Mouse (Mus musculus) kidney, postnatal 4 days (tissue): ENCODE measurements around the gene Gstm1.

ENCODE experiments used
- DNase-seq, 2 experiments: peaks; one replicate each; pipeline ENCODE4 v3.0.0; 2021; ENCODE audit warnings: mixed read lengths in 2 of 2

Gstm1 gene

DNA sequence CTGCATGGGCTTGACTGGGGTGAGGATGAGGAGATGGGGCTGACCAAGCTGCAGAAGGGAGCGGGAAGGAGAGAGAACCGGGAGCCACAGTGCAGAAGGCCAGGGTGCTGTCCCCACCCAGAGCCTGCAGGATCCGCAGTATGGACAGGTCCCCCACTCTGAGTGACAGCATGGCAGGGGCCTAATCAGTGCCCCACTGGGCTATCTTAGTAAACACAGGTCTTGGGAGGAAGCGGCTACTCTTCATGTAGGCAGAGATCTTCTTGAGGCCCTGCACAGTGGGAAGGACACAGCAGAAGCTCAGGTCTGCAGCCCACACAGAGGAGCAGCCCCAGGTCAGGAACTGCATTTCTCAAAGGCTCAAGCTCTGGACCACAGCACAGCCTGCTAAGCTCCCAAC lies 53.7 kb downstream of the Gstm1 start:
- DNase-seq: no peak
